Mouse (Mus musculus): ENCODE measurements around the gene Mdn1. TPM values are rescaled to one million over a fixed set of nuclear protein-coding genes. Genes with fewer than 3 reads are reported as not detected.

The Mdn1 gene
- total and polyA plus RNA-seq, 2 experiments from 2014 or later = 3.7 to 6.8 TPM

GRCm38 (mm10) chr4:32665843-32666242 is 8.9 kb downstream of the Mdn1 start:
- Histone ChIP-seq H3K4me3 (ENCODE audit: low read depth, low read length) (no peak overlapping the region), H3K4me1 (ENCODE audit: control insufficient read depth, insufficient read depth) (no peaks in the 10 kb centered on the region), H3K4me2 (ENCODE audit: low read depth, low read length) (no peak overlapping the region), H3K27me3 (ENCODE audit: control insufficient read depth, insufficient read depth, low read length) (no peaks in the 10 kb centered on the region), H3K36me3 (replicated peaks; ENCODE audit: control insufficient read depth, insufficient read depth, low read length) (peaks cover 53% of the 10 kb centered on the region), H3K9me3 (replicated peaks; ENCODE audit: control insufficient read depth, low read length) (no peaks in the 10 kb centered on the region), H3K27ac (ENCODE audit: low read depth) (no peak overlapping the region), H3K9ac (replicated peaks; ENCODE audit: low read depth, low read length) (no peak overlapping the region)
- DNase-seq (ENCODE audit: low spot score) = no peak
- no peak for TF ChIP-seq CTCF (IDR thresholded peaks at IDR 0.05; ENCODE audit: low read depth)
- no peak for TF ChIP-seq EP300 (IDR thresholded peaks at IDR 0.05; ENCODE audit: low read depth)
- ATAC-seq (ENCODE audit: insufficient read depth, low read depth) = no peak
- WGBS = 76% methylated on average over 4 of the region's 4 CpGs

DNA sequence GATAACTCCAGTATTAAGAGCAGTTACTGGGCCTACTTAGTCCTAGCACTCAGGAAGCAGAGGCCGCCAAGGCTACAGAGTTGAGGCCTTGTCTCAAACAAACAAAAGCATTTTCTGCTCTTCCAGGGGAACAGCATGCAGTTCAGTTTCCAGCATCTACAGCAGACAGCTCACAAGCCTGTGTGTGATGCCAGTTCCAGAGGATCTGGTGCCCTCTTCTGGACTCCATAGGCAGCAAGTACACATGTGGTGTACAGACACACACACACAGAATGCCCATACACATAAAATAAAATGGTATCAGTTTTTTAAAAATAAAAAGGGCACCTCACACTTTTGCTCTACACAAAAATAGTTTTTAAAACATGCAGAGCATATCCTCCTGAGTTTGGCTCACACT is 11.4 kb downstream of the Mdn1 start:
- DNase-seq (ENCODE audit: low spot score) (no peak), ATAC-seq (ENCODE audit: insufficient read depth, low read depth) (no peak)
- Histone ChIP-seq H3K4me3 (ENCODE audit: low read depth, low read length) (no peak overlapping the region), H3K4me2 (ENCODE audit: low read depth, low read length) (no peak overlapping the region), H3K27me3 (ENCODE audit: control insufficient read depth, insufficient read depth, low read length) (no peaks in the 10 kb centered on the region), H3K9ac (replicated peaks; ENCODE audit: low read depth, low read length) (no peak overlapping the region), H3K4me1 (ENCODE audit: control insufficient read depth, insufficient read depth) (no peaks in the 10 kb centered on the region), H3K27ac (ENCODE audit: low read depth) (no peak overlapping the region), H3K36me3 (replicated peaks; ENCODE audit: control insufficient read depth, insufficient read depth, low read length) (peaks cover 62% of the 10 kb centered on the region), H3K9me3 (replicated peaks; ENCODE audit: control insufficient read depth, low read length) (no peaks in the 10 kb centered on the region)
- 88% methylated on average over 1 of the region's 1 CpGs for WGBS
- no peak for TF ChIP-seq EP300 (IDR thresholded peaks at IDR 0.05; ENCODE audit: low read depth)
- TF ChIP-seq CTCF (IDR thresholded peaks at IDR 0.05; ENCODE audit: low read depth) = no peak

GRCm38 (mm10) chr4:32669825-32670224 is 12.9 kb downstream of the Mdn1 start:
- peaks cover 61% of the 10 kb centered on the region for H3K36me3 ChIP-seq (replicated peaks; ENCODE audit: control insufficient read depth, insufficient read depth, low read length)
- WGBS = 85% methylated on average over 2 of the region's 2 CpGs

DNA sequence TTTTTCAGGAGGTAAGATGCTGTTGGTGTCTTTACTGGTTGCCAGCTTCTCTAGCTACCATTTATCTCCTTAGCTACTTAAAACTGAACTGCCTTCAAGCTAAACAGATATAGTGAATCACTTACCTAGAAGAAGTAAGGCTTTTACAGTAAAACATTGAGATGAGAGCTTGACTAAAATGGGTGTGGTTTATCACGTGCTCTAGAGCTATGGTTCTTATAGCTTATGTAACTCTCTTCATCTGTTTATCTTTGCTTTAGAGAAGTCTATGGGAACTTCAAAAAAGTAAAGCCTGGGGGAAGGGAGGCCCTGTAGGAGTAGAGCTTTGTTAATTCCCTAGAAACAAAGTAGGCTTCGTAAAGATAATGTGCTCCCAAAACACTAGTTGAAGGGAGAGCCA is 17.1 kb downstream of the Mdn1 start:
- no peak for ATAC-seq (ENCODE audit: insufficient read depth, low read depth)
- Histone ChIP-seq H3K9me3 (replicated peaks; ENCODE audit: control insufficient read depth, low read length) (no peaks in the 10 kb centered on the region), H3K27me3 (ENCODE audit: control insufficient read depth, insufficient read depth, low read length) (no peaks in the 10 kb centered on the region), H3K27ac (ENCODE audit: low read depth) (no peak overlapping the region), H3K4me3 (ENCODE audit: low read depth, low read length) (no peak overlapping the region), H3K4me1 (ENCODE audit: control insufficient read depth, insufficient read depth) (no peaks in the 10 kb centered on the region), H3K4me2 (ENCODE audit: low read depth, low read length) (no peak overlapping the region), H3K36me3 (replicated peaks; ENCODE audit: control insufficient read depth, insufficient read depth, low read length) (peaks cover 76% of the 10 kb centered on the region), H3K9ac (replicated peaks; ENCODE audit: low read depth, low read length) (no peak overlapping the region)
- WGBS = 89% methylated on average over 2 of the region's 2 CpGs
- DNase-seq (ENCODE audit: low spot score) = no peak
- TF ChIP-seq CTCF (IDR thresholded peaks at IDR 0.05; ENCODE audit: low read depth) = no peak
- no peak for TF ChIP-seq EP300 (IDR thresholded peaks at IDR 0.05; ENCODE audit: low read depth)

More at GRCm38 (mm10) chr4:32669825-32670224, 12.9 kb downstream of the Mdn1 start:
- Histone ChIP-seq H3K9ac (replicated peaks; ENCODE audit: low read depth, low read length) (no peak overlapping the region), H3K27ac (ENCODE audit: low read depth) (no peak overlapping the region), H3K4me2 (ENCODE audit: low read depth, low read length) (no peak overlapping the region), H3K27me3 (ENCODE audit: control insufficient read depth, insufficient read depth, low read length) (no peaks in the 10 kb centered on the region), H3K4me3 (ENCODE audit: low read depth, low read length) (no peak overlapping the region), H3K9me3 (replicated peaks; ENCODE audit: control insufficient read depth, low read length) (no peaks in the 10 kb centered on the region), H3K4me1 (ENCODE audit: control insufficient read depth, insufficient read depth) (no peaks in the 10 kb centered on the region)
- ATAC-seq (ENCODE audit: insufficient read depth, low read depth) (no peak), DNase-seq (ENCODE audit: low spot score) (no peak)
- TF ChIP-seq EP300 (IDR thresholded peaks at IDR 0.05; ENCODE audit: low read depth) = no peak
- peak; percentile 12; the same call in 1 of the 2 replicates for TF ChIP-seq CTCF (IDR thresholded peaks at IDR 0.05; ENCODE audit: low read depth)

DNA sequence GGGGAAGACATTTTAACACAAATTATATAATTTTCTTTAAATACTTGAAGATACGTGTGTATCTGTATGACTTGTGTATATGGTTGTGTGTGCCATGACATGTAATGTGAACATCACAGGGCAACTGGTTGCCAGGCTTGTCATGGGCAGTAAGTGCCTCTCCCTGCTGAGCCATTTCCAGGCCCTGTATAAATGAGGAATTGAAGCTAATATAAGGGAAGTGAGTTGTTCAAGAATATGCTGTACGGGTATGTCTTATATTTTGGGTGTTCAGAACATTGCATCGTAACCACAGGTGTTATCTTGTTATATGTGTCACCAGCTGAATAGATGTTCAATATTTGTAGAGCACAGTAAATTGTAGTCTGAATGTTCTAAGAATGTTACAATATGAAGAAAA is 20.6 kb downstream of the Mdn1 start:
- Histone ChIP-seq H3K4me3 (ENCODE audit: low read depth, low read length) (no peak overlapping the region), H3K9me3 (replicated peaks; ENCODE audit: control insufficient read depth, low read length) (no peaks in the 10 kb centered on the region), H3K27me3 (ENCODE audit: control insufficient read depth, insufficient read depth, low read length) (no peaks in the 10 kb centered on the region), H3K36me3 (replicated peaks; ENCODE audit: control insufficient read depth, insufficient read depth, low read length) (peaks cover 58% of the 10 kb centered on the region), H3K27ac (ENCODE audit: low read depth) (no peak overlapping the region), H3K4me1 (ENCODE audit: control insufficient read depth, insufficient read depth) (no peaks in the 10 kb centered on the region), H3K9ac (replicated peaks; ENCODE audit: low read depth, low read length) (no peak overlapping the region), H3K4me2 (ENCODE audit: low read depth, low read length) (no peak overlapping the region)
- no peak for TF ChIP-seq EP300 (IDR thresholded peaks at IDR 0.05; ENCODE audit: low read depth)
- no peak for TF ChIP-seq CTCF (IDR thresholded peaks at IDR 0.05; ENCODE audit: low read depth)
- DNase-seq (ENCODE audit: low spot score) (no peak), ATAC-seq (ENCODE audit: insufficient read depth, low read depth) (no peak)
- WGBS = 96% methylated on average over 3 of the region's 3 CpGs

GRCm38 (mm10) chr4:32680843-32681242 is 23.9 kb downstream of the Mdn1 start:
- H3K36me3 ChIP-seq (replicated peaks; ENCODE audit: control insufficient read depth, insufficient read depth, low read length) = peaks cover 48% of the 10 kb centered on the region
- 75% methylated on average over 3 of the region's 3 CpGs for WGBS

More at GRCm38 (mm10) chr4:32680843-32681242, 23.9 kb downstream of the Mdn1 start:
- Histone ChIP-seq H3K4me3 (ENCODE audit: low read depth, low read length) (no peak overlapping the region), H3K27me3 (ENCODE audit: control insufficient read depth, insufficient read depth, low read length) (no peaks in the 10 kb centered on the region), H3K4me1 (ENCODE audit: control insufficient read depth, insufficient read depth) (no peaks in the 10 kb centered on the region), H3K9ac (replicated peaks; ENCODE audit: low read depth, low read length) (no peak overlapping the region), H3K9me3 (replicated peaks; ENCODE audit: control insufficient read depth, low read length) (no peaks in the 10 kb centered on the region), H3K4me2 (ENCODE audit: low read depth, low read length) (no peak overlapping the region), H3K27ac (ENCODE audit: low read depth) (no peak overlapping the region)
- DNase-seq (ENCODE audit: low spot score) (no peak), ATAC-seq (ENCODE audit: insufficient read depth, low read depth) (no peak)
- TF ChIP-seq CTCF (IDR thresholded peaks at IDR 0.05; ENCODE audit: low read depth) (no peak), EP300 (IDR thresholded peaks at IDR 0.05; ENCODE audit: low read depth) (no peak)
